Mouse (Mus musculus) granulocyte monocyte progenitor cell, adult 5-6 weeks (primary cell): ENCODE data around the gene Tmprss6. TPM values are rescaled to one million over a fixed set of nuclear protein-coding genes. Genes with fewer than 3 reads are reported as not detected.

Experiments used
- ATAC-seq: replicated peaks from 2 replicates; pipeline ENCODE4 v1.8.0; 2016; ENCODE audit warnings: mild to moderate bottlenecking, moderate TSS enrichment, inconsistent platforms; ENCODE audit not compliant: poor library complexity, severe bottlenecking
- total RNA-seq, 2 experiments: library from RNA; stranded (forward) in 1 of 2; stranded (reverse) in 1 of 2; fragments of 200-712, 200-1000 nt in 1 of 2; fragments of >200 nt in 1 of 2; fragmentation: Nextera tagmentation in 1 of 2; gene quantifications; 2 replicates each; pipeline ENCODE4 v1.2.3; 2014 to 2017

The Tmprss6 gene
- total RNA-seq, 2 experiments from 2014 or later: not detected

GRCm38 (mm10) chr15:78449694-78450418, 18.6 kb downstream of the Tmprss6 start:
- ATAC-seq: peak; percentile 73

- no peak for ATAC-seq
Measured at GRCm38 (mm10) chr15:78449131-78449530, 19.3 kb downstream of the Tmprss6 start.

GRCm38 (mm10) chr15:78447746-78448535, 20.5 kb downstream of the Tmprss6 start:
- ATAC-seq: peak; percentile 54

GRCm38 (mm10) chr15:78447121-78447520, 21.3 kb downstream of the Tmprss6 start:
- ATAC-seq: no peak

DNA sequence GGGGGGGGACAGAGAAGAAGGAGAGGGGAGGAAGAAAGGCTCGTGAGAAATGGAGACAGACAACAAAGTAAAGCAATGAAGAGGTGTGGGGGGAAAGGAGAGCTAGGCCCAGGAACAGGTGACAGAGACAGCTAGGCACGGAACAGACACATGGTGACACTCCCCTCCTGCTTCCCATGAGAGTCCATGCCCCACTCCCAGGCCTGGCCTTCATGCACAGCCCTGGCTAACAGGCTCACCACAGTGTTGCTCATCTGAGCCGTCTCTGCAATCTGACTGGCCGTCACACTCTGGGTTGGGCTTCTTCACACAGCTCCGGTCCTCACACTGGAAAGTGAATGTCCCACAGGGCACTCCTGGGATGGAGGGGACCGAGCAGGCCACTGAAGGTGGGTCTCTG, 24.6 kb downstream of the Tmprss6 start:
- no peak for ATAC-seq

- no peak for ATAC-seq
Measured at GRCm38 (mm10) chr15:78442231-78442630, 26.2 kb downstream of the Tmprss6 start.

GRCm38 (mm10) chr15:78438973-78439372, 29.5 kb downstream of the Tmprss6 start:
- ATAC-seq: no peak

DNA sequence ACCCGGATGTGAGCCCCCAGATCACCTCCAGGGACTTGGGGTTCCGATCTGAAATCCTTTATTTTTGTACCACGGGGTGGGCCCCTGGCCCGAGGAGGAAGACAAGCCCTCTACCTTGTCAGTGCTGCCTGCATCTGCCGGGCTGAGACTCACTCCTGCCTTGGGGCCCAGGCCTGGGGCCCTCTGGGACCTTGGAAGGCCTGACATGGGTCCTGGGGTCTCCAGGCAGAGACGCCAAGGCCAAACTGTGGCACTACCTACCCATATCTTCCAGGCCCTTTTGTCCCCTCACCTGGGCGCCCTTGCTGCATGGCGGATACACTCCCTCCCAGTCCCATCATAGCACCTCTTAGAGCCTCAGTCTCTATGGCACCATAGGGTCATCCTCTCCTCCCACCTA, 29.9 kb downstream of the Tmprss6 start:
- no peak for ATAC-seq

GRCm38 (mm10) chr15:78438018-78438394, 30.4 kb downstream of the Tmprss6 start:
- no peak for ATAC-seq

DNA sequence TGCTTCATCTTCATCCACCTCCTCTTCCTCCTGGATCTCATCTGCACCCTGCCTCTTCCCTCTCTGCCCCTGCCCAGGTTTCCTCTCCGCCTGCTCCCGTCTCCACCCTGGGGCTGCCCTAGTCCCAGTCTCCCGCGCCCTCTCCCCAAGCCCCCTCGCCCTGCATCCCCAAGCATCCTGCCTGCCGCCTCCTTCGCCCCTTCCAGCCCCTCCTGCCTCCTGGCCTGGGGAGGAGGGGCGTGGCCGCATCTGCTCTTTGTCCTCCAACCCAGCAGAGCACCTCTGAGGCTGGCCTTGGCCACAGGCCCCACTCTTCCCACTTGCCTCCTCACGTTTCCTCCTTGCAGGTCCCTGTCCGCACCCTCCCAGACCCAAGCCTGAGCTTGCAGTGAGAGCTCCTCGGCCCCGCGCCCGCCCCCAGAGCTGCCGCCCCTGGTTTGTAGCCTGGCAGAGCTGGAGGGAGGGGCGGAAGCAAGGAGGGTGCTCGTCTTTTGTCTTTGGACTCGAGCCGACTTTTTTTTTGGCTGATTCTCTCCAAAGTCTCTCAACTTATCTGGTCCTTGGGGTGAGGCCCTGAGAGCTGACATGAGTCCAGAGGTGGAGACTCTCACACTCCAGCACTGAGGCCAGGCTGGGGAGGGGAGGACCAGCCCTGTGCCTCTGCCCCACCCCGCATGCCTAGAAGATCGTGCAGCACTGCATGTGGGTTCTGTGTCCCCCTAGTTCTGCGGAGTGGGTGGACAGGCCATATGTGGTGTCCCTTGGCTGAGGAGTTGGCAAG, 31.0 kb downstream of the Tmprss6 start:
- ATAC-seq: no peak

DNA sequence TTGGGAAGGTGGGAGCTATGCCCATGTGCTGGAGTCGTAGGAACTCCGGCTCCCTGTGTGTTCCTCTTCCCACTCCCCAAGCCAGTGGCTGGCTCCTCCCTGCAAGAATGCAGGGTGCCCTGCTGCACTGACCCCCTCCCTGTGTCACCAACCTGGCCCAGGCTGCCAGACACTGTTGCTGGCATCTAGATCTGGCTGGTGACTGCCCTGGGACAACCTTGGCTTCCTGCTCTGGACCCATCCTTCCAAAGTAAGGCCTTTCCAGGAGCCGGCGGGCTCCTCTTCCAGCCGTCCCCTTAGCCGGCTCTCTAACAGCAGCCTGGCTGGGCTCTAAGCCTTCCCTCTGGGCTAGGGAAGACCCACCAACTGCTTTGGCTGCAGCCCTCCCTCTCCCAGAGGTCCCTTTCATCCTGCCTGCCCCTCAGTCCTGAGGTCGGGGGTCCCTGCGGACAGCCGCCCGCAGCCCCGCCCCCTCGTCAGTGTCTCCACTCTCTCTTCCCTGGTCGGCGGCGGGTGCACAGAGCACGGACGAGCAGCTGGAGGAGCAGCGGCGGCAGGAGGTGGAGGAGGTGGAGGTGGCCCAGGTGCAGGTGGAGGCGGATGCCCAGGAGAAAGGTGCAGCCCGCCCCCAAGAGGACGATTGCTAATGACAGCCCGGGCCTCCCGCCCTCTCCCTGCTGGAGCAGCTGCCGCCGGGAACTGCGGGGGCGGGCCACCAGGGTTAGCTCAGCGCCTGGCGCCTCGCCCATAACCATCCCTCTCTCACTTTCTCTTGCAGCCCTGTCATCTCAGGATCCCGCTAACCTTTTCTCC, 31.8 kb downstream of the Tmprss6 start:
- no peak for ATAC-seq

GRCm38 (mm10) chr15:78435681-78436080, 32.8 kb downstream of the Tmprss6 start:
- ATAC-seq: no peak

DNA sequence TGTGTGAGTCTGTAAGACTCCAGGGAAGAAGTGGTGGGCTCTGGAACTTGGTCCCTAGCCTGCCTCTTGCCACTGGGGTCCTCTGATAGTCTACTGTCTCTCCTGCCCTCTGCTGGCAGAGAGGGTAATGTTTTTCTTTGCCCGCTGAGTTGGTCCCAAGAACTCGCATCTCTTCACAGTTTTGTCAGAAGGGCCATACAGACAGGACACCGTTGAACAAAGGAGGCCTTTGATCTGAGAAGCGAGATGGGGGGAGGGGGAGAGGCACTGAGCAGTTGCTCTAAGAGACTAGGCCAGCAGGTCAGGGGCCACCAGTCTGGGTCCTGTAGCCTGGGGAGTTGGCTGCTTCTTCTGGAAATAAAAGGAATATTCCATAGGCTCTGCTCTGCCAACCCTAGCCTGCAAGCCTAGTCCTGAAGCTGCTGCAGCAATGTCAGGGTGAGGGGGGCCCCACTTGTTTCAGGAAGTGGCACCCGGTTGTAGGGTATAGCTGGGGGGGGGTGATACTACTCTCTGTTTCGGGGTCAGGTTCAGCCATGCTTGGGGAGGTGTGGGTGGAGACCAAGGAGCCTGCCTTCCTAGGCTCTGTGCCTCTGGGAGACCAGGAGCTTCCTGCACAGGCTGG, 33.4 kb downstream of the Tmprss6 start:
- ATAC-seq: no peak

DNA sequence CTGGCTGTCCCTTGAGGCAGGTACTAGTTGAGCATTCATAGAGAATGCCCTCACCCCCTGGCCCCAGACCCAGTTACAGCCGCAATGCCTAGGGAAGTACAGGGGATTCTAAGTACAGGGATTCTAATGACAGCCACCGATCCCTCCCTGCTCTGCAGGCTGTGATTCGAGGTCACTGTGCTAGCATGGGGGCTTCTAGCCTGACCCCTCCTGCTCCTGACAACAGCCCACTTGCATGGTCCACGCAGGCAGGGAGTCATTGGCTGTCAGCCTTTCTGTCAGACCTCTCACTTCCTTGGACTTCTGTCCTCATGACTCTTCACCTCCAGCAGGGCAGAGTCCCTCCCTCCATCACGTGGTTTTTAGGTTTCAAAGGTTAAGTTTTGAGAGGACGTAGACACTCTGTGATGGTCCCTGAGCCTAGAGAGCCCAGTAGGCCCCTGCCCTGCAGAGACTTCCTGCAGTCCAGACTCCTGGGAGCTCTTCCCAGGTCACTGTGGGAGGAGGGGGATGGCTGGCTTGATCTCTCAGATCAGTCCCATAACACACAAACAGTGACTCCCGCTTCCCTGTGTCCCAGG, 36.8 kb downstream of the Tmprss6 start:
- no peak for ATAC-seq

GRCm38 (mm10) chr15:78430874-78431273, 37.6 kb downstream of the Tmprss6 start:
- no peak for ATAC-seq

DNA sequence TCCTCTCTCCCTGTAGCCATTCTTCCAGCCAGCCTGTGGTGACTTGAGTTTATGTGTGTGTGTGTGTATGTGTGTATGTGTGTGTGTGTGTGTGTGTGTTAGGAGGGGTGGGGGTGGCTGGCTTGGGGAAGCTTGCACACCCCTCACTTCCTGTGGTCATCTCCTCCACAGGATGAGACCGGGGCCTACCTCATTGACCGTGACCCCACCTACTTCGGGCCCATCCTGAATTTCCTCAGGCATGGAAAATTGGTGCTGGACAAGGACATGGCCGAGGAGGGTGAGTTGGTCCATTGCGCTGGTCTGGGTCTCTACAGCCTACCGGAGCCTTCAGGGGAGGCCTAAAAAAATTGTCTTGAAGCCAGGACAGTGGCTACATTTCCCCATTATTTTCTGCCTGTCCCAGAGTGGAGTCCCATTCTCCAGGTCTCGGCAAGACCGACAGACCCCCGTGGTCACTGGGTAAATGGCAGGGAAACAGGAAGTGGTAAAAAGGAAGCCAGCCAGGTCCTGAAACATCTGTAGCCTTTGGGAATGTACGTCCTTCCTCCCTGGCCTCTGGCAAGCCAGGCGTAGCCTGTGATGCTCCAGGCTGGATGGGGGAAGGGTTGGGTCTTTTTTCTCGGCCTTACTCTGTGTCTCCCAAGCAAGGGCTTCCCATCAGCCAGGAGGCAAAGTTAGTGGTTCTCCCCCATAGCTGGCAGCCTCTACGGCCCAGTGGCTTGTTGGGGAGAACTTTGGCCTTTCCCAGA, 38.4 kb downstream of the Tmprss6 start:
- no peak for ATAC-seq

GRCm38 (mm10) chr15:78429139-78429459, 39.3 kb downstream of the Tmprss6 start:
- no peak for ATAC-seq

DNA sequence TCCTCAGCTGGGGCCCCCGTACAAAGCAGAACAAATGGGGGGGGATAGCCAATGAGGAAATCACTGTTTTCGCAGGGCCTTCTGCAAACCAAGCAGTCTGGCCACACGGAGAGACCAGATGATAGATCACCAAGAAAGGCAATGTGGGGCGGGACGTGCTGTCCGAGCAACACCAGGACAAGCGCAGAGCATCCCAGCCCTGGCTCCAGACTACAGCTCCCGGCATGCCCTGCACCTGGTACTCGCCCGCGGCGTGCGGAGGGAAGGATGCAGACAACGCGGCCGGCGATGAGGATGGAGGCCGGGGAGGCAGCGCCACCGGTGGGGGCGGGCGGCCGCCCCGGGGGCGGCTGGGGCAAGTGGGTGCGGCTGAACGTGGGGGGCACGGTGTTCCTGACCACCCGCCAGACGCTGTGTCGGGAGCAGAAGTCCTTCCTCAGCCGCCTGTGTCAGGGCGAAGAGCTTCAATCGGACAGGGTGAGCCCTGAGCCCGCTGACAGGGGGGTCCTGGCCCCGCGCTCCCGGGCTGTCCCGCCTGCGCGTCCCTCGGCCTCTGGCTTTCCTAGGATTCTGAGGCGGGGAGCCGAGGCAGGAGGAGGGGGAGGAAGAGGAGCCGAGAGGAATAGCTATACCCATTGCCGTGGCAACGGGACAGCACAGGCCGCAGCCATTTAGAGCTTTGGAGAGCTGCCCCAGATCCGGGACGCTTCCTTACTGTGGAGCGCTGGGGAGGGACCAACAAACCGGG, 39.9 kb downstream of the Tmprss6 start, which contains the start of gene Kctd17:
Gene Kctd17, plus strand, starts transcription at position 174 of the 748 bp plus-strand sequence.
- ATAC-seq: peak; percentile 34
